ENCODE assay signal across 8 mouse cellular contexts in the genomic region with DNA sequence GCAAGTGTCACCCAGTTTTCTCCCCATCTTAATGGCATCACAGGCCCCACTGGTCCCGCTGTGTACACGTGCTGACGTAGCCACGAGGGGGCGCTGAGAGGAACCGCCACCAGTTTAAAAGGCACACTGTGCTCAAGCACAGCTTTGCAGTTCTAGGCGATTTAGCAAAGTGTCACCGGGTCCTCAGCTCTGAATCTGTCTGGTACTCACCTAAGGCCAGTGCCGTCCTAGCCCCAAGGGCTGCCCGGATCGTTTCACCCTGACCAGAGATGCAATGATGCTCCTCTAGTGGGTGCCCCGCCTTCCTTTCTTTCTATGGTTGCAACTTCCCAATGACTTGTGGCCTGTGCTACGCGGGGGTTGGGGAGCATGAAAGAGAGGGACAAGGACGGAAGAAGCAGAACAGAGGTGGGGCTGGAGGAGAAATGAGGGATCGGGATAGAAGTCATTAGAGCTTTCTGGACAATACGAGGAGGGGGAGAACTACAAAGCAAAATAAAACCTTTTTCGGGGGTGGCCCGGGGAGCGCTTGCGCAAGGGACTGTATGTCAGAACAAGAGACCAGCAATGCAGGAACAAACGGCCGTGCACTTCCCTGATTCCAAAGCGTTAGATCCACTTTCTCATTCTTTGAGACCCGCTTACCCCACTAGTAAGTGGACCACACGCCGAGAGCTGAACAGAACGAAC. TPM values are rescaled to one million over a fixed set of nuclear protein-coding genes. Genes with fewer than 3 reads are reported as not detected.
DNase-seq lines count a peak whose midpoint lies in the region; ATAC-seq and TF ChIP-seq lines count a peak whose summit lies in the region.

No protein-coding gene starts in this region.

- peak; percentile 82 for ATAC-seq in embryonic facial prominence, embryonic 14.5 days (ENCODE audit: low read depth)
- peak; percentile 69 for ATAC-seq in limb, embryonic 14.5 days (ENCODE audit: low FRiP score, low read depth)
- ATAC-seq in midbrain, embryonic 15.5 days (replicated peaks), result peak; percentile 65

- TF ChIP-seq CTCF in bone marrow, adult 2 months (IDR thresholded peaks at IDR 0.05; ENCODE audit: control insufficient read depth, insufficient read depth, low read length), result peak; percentile 91
- peak; percentile 89 for TF ChIP-seq CTCF in spleen, adult 2 months (IDR thresholded peaks at IDR 0.05; ENCODE audit: extremely low read depth, insufficient read depth, insufficient read length, insufficient replicate concordance)

- peak overlapping the region; percentile 81 for H3K4me2 ChIP-seq in embryonic facial prominence, embryonic 14.5 days (ENCODE audit: low read depth, low read length)
- peak overlapping the region; percentile 84 for H3K4me2 ChIP-seq in limb, embryonic 14.5 days (replicated peaks; ENCODE audit: low read depth, low read length, severe bottlenecking)
- peak overlapping the region; percentile 63 for H3K4me2 ChIP-seq in midbrain, embryonic 15.5 days

- peak; percentile 91 for DNase-seq in A20 (ENCODE audit: low read depth, low spot score)
- peak; percentile 69 for DNase-seq in embryonic facial prominence, embryonic 14.5 days (ENCODE audit: low spot score)
- DNase-seq in heart, adult 8-10 months (ENCODE audit: low spot score), result peak; percentile 79
- peak; percentile 49 to 68 for DNase-seq in kidney, adult 8-10 months
- DNase-seq in limb, embryonic 14.5 days (ENCODE audit: low spot score), result peak; percentile 64
- peak; percentile 64 to 84 for DNase-seq in spleen, adult 2 months (ENCODE audit: low read depth in 1 of 2, low spot score in 2 of 2)

- peak overlapping the region; percentile 64 for H3K27ac ChIP-seq in bone marrow, adult 2 months (ENCODE audit: control insufficient read depth, insufficient read depth, low read depth, low read length, poor library complexity)
- H3K27ac ChIP-seq in embryonic facial prominence, embryonic 14.5 days (replicated peaks; ENCODE audit: low read depth, low read length), result no peak overlapping the region
- H3K27ac ChIP-seq in limb, embryonic 14.5 days (replicated peaks; ENCODE audit: low read depth, low read length), result no peak overlapping the region
- H3K27ac ChIP-seq in midbrain, embryonic 15.5 days, result no peak overlapping the region
- 0 out of 2 replicates have a peak overlapping the region, but pooled peaks have one; percentile 1 for H3K27ac ChIP-seq in spleen, adult 2 months (ENCODE audit: insufficient read depth, low read length)

- H3K9me3 ChIP-seq in embryonic facial prominence, embryonic 14.5 days (ENCODE audit: control insufficient read depth, low read length), result no peaks in the 10 kb centered on the region
- no peaks in the 10 kb centered on the region for H3K9me3 ChIP-seq in limb, embryonic 14.5 days (ENCODE audit: control insufficient read depth, low read length)
- H3K9me3 ChIP-seq in midbrain, embryonic 15.5 days, result no peaks in the 10 kb centered on the region

- H3K9ac ChIP-seq in embryonic facial prominence, embryonic 14.5 days (ENCODE audit: low read depth, low read length), result peak overlapping the region; percentile 60; the same call in 1 of the 2 replicates
- peak overlapping the region; percentile 51 for H3K9ac ChIP-seq in limb, embryonic 14.5 days (ENCODE audit: low read depth, low read length, severe bottlenecking)
- 0 out of 2 replicates have a peak overlapping the region, but pooled peaks have one; percentile 39 for H3K9ac ChIP-seq in midbrain, embryonic 15.5 days

- no peaks in the 10 kb centered on the region for H3K36me3 ChIP-seq in embryonic facial prominence, embryonic 14.5 days (ENCODE audit: control insufficient read depth, insufficient read depth, low read length)
- H3K36me3 ChIP-seq in limb, embryonic 14.5 days (ENCODE audit: control insufficient read depth, insufficient read depth, low read length), result no peaks in the 10 kb centered on the region
- H3K36me3 ChIP-seq in midbrain, embryonic 15.5 days (replicated peaks), result no peaks in the 10 kb centered on the region
- no peaks in the 10 kb centered on the region for H3K36me3 ChIP-seq in spleen, adult 2 months (ENCODE audit: control insufficient read depth, insufficient read depth, low read length)

- H3K4me1 ChIP-seq in bone marrow, adult 2 months (ENCODE audit: control insufficient read depth, insufficient read depth, low read length), result no peaks in the 10 kb centered on the region
- H3K4me1 ChIP-seq in embryonic facial prominence, embryonic 14.5 days (ENCODE audit: control insufficient read depth, insufficient read depth, low read length), result peaks cover 13% of the 10 kb centered on the region
- peaks cover 6% of the 10 kb centered on the region for H3K4me1 ChIP-seq in limb, embryonic 14.5 days (ENCODE audit: control insufficient read depth, insufficient read depth, low read length)
- H3K4me1 ChIP-seq in midbrain, embryonic 15.5 days, result peaks cover 18% of the 10 kb centered on the region; the same call in 1 of the 2 replicates
- no peaks in the 10 kb centered on the region for H3K4me1 ChIP-seq in spleen, adult 2 months (ENCODE audit: control insufficient read depth, insufficient read depth, insufficient read length)

- H3K4me3 ChIP-seq in bone marrow, adult 2 months (replicated peaks; ENCODE audit: control insufficient read depth, low read depth, low read length), result peak overlapping the region; percentile 64
- H3K4me3 ChIP-seq in embryonic facial prominence, embryonic 14.5 days (ENCODE audit: low read depth, low read length), result peak overlapping the region; percentile 42
- peak overlapping the region; percentile 40 for H3K4me3 ChIP-seq in limb, embryonic 14.5 days (replicated peaks; ENCODE audit: low read length)
- peak overlapping the region; percentile 38 for H3K4me3 ChIP-seq in midbrain, embryonic 15.5 days
- peak overlapping the region; percentile 64 for H3K4me3 ChIP-seq in spleen, adult 2 months (ENCODE audit: extremely low read depth, insufficient read depth, insufficient read length)

- TF ChIP-seq POLR2A in bone marrow, adult 2 months (IDR thresholded peaks at IDR 0.05; ENCODE audit: borderline replicate concordance, control insufficient read depth, low read depth, low read length), result peak; percentile 12; the same call in 1 of the 2 replicates
- TF ChIP-seq POLR2A in limb, embryonic 14.5 days (IDR thresholded peaks at IDR 0.05; ENCODE audit: borderline replicate concordance, extremely low read depth, insufficient read depth, insufficient read length), result no peak
- no peak for TF ChIP-seq POLR2A in spleen, adult 2 months (IDR thresholded peaks at IDR 0.05; ENCODE audit: low read depth, low read length)

- no peaks in the 10 kb centered on the region for H3K27me3 ChIP-seq in embryonic facial prominence, embryonic 14.5 days (replicated peaks; ENCODE audit: control insufficient read depth, insufficient read depth, low read length)
- no peaks in the 10 kb centered on the region for H3K27me3 ChIP-seq in limb, embryonic 14.5 days (ENCODE audit: control insufficient read depth, insufficient read depth, low read length)
- H3K27me3 ChIP-seq in midbrain, embryonic 15.5 days (replicated peaks), result peaks cover 22% of the 10 kb centered on the region
- H3K27me3 ChIP-seq in spleen, adult 2 months (ENCODE audit: control insufficient read depth, insufficient read depth, low read length), result no peaks in the 10 kb centered on the region

- WGBS in bone marrow, adult 2 months, result under 1% methylated on average over 28 of the region's 28 CpGs
- WGBS in embryonic facial prominence, embryonic 14.5 days, result 3% methylated on average over 28 of the region's 28 CpGs
- 3% methylated on average over 28 of the region's 28 CpGs for WGBS in limb, embryonic 14.5 days
- 1% methylated on average over 28 of the region's 28 CpGs for WGBS in midbrain, embryonic 15.5 days
- WGBS in spleen, adult 2 months, result 1% methylated on average over 28 of the region's 28 CpGs

RNA-seq across cellular contexts. Expression of a gene that starts 6.3 kb away (rescaled TPM):
- not detected in 2 replicates for polyA plus RNA-seq in bone marrow, adult 2 months (2011; ENCODE audit: insufficient read depth, insufficient read length, low replicate concordance, missing spikeins)
- not detected in 2 replicates for polyA plus RNA-seq in embryonic facial prominence, embryonic 14.5 days (2014; fragmentation: Nextera tagmentation; extraction: Ambion mirVana)
- not detected for total RNA-seq in heart, adult 8-10 months (2022)
- not detected in 2 replicates for polyA plus RNA-seq in limb, embryonic 14.5 days (2012; rRNA removed)
- polyA plus RNA-seq in limb, embryonic 14.5 days (2014; fragmentation: Nextera tagmentation; extraction: Ambion mirVana), result not detected in 2 replicates
- not detected in 2 replicates for polyA plus RNA-seq in midbrain, embryonic 15.5 days (2015; fragmentation: Nextera tagmentation; extraction: Ambion mirVana)
- not detected in 2 replicates for polyA plus RNA-seq in spleen, adult 2 months (2012; rRNA removed)

RNA-seq across cellular contexts. Expression of a gene that starts 22.8 kb away (rescaled TPM):
- 3.1 and 8.4 TPM in 2 replicates for polyA plus RNA-seq in bone marrow, adult 2 months (2011; ENCODE audit: insufficient read depth, insufficient read length, low replicate concordance, missing spikeins)
- 9.9 and 10.5 TPM in 2 replicates for polyA plus RNA-seq in embryonic facial prominence, embryonic 14.5 days (2014; fragmentation: Nextera tagmentation; extraction: Ambion mirVana)
- total RNA-seq in heart, adult 8-10 months (2022), result 10 to 100 TPM; 22.1 to 40.8 (median 32.5) TPM
- polyA plus RNA-seq in limb, embryonic 14.5 days (2012; rRNA removed), result 15.4 and 15.6 TPM in 2 replicates
- polyA plus RNA-seq in limb, embryonic 14.5 days (2014; fragmentation: Nextera tagmentation; extraction: Ambion mirVana), result 7.2 and 7.6 TPM in 2 replicates
- 12.4 and 12.6 TPM in 2 replicates for polyA plus RNA-seq in midbrain, embryonic 15.5 days (2015; fragmentation: Nextera tagmentation; extraction: Ambion mirVana)
- polyA plus RNA-seq in spleen, adult 2 months (2012; rRNA removed), result 4.2 and 4.9 TPM in 2 replicates

RNA-seq across cellular contexts. Expression of a gene that starts 52.2 kb away (rescaled TPM):
- 7.3 and 20.1 TPM in 2 replicates for polyA plus RNA-seq in bone marrow, adult 2 months (2011; ENCODE audit: insufficient read depth, insufficient read length, low replicate concordance, missing spikeins)
- polyA plus RNA-seq in embryonic facial prominence, embryonic 14.5 days (2014; fragmentation: Nextera tagmentation; extraction: Ambion mirVana), result 2.7 and 3.1 TPM in 2 replicates
- 10 to 100 TPM; 14.6 to 19.4 (median 16.1) TPM for total RNA-seq in heart, adult 8-10 months (2022)
- 2.2 and 2.3 TPM in 2 replicates for polyA plus RNA-seq in limb, embryonic 14.5 days (2012; rRNA removed)
- 2.8 TPM in 2 replicates for polyA plus RNA-seq in limb, embryonic 14.5 days (2014; fragmentation: Nextera tagmentation; extraction: Ambion mirVana)
- 0.73 and 0.89 TPM in 2 replicates for polyA plus RNA-seq in midbrain, embryonic 15.5 days (2015; fragmentation: Nextera tagmentation; extraction: Ambion mirVana)
- polyA plus RNA-seq in spleen, adult 2 months (2012; rRNA removed), result 2.2 and 3.0 TPM in 2 replicates

Comparison
In these comparisons a context has a peak if more than half of its experiments do, and no peak if none do; other contexts are left out.
1. H3K27ac ChIP-seq: peak in bone marrow, adult 2 months (single experiment) and spleen, adult 2 months (single experiment); none in embryonic facial prominence, embryonic 14.5 days (single experiment), limb, embryonic 14.5 days (single experiment) and midbrain, embryonic 15.5 days (single experiment).
2. Peak in every context shown above with its lines, with median percentiles within 50 percentile points of each other: DNase-seq, H3K4me3 ChIP-seq, ATAC-seq, H3K4me2 ChIP-seq and H3K9ac ChIP-seq.